Mouse (Mus musculus) lung, embryonic 14.5 days (tissue): Measurements from ENCODE around the gene Pou2f1. TPM values are rescaled to one million over a fixed set of nuclear protein-coding genes. Genes with fewer than 3 reads are reported as not detected.

Experiments
- ATAC-seq: fragments of 200-750 bp; cut with Nextera tagmentation; 2 replicates; pipeline ENCODE4 v1.8.0; 2017; ENCODE audit warnings: mild to moderate bottlenecking, moderate TSS enrichment, moderate library complexity; ENCODE audit not compliant: insufficient read depth
- DNase-seq: peaks from one replicate; pipeline ENCODE4 v3.0.0-alpha.2; 2015
- H3K27ac ChIP-seq: fragments of 300-500 bp; sonication (generic); 2 replicates; pipeline ENCODE4 v1.5.1; 2014; ENCODE audit warnings: low read depth, mild to moderate bottlenecking, moderate library complexity
- H3K27me3 ChIP-seq: fragments of 300-500 bp; sonication (generic); 2 replicates; pipeline ENCODE4 v1.6.1; 2014; ENCODE audit warnings: low read length, control low read depth; ENCODE audit not compliant: insufficient read depth
- H3K36me3 ChIP-seq: fragments of 300-500 bp; sonication (generic); 2 replicates; pipeline ENCODE4 v1.6.1; 2014; ENCODE audit warnings: control low read depth; ENCODE audit not compliant: insufficient read depth
- H3K4me1 ChIP-seq: fragments of 300-500 bp; sonication (generic); 2 replicates; pipeline ENCODE4 v1.6.1; 2014; ENCODE audit warnings: antibody characterized with exemption, control low read depth; ENCODE audit not compliant: insufficient read depth
- H3K4me2 ChIP-seq: fragments of 300-500 bp; sonication (generic); 2 replicates; pipeline ENCODE4 v1.6.1; 2014; ENCODE audit warnings: mild to moderate bottlenecking
- H3K4me3 ChIP-seq: fragments of 300-500 bp; sonication (generic); 2 replicates; pipeline ENCODE4 v1.5.1; 2014; ENCODE audit warnings: low read depth, low read length
- H3K9ac ChIP-seq: fragments of 300-500 bp; sonication (generic); 2 replicates; pipeline ENCODE4 v1.6.1; 2014
- H3K9me3 ChIP-seq: fragments of 300-500 bp; sonication (generic); 2 replicates; pipeline ENCODE4 v1.6.1; 2016; ENCODE audit warnings: low read depth, low read length, control low read depth
- CTCF ChIP-seq: IDR thresholded peaks from 2 replicates; pipeline ENCODE4 v1.5.1; 2016; ENCODE audit warnings: antibody characterized with exemption, low read depth
- WGBS: fragments of 180-500 bp; shearing (Covaris S2); extraction: QIAGEN DNeasy Blood & Tissue Kit; methylation state at CpG from one replicate; pipeline ENCODE4 v1.1.7; 2014; 5-methylcytosine and 5-hydroxymethylcytosine counted together
- polyA plus RNA-seq: library from polyadenylated mRNA; unstranded; fragments of >200 nt; fragmentation: Nextera tagmentation; extraction: Ambion mirVana; gene quantifications from 2 replicates; pipeline ENCODE4 v1.2.1, GENCODE M21; 2014

Pou2f1 gene
- polyA plus RNA-seq, 1 experiment from 2014 or later: 22.5 TPM

DNA sequence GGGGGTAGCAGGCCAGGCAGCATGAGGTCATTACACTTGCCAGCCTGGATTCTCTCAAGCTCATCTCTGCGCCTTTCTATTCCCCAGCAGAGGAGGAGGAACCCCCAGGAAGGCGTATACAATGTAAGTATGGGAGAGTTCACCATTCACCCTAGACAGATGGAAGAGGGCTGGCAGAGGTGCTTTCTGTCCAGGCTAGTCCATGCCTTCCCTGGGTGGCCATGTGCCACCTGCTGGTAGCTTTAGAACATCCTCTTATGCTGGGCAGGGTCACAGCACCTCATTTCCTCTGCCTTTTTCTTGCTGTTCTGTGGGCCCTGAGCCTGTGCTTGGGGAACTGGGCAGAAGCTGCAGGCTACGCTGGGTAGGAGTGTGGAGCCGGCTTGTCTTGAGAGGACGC, 144.1 kb downstream of the Pou2f1 start:
- Histone ChIP-seq H3K36me3 (no peaks in the 10 kb centered on the region), H3K9me3 (no peaks in the 10 kb centered on the region), H3K27ac (no peak overlapping the region), H3K4me1 (no peaks in the 10 kb centered on the region; the same call in 1 of the 2 replicates), H3K27me3 (no peaks in the 10 kb centered on the region), H3K9ac (no peak overlapping the region), H3K4me3 (no peak overlapping the region), H3K4me2 (no peak overlapping the region)
- 74% methylated on average over 5 of the region's 5 CpGs for WGBS
- no peak for ATAC-seq
- peak; percentile 57 for TF ChIP-seq CTCF
- peak; percentile 27 for DNase-seq

DNA sequence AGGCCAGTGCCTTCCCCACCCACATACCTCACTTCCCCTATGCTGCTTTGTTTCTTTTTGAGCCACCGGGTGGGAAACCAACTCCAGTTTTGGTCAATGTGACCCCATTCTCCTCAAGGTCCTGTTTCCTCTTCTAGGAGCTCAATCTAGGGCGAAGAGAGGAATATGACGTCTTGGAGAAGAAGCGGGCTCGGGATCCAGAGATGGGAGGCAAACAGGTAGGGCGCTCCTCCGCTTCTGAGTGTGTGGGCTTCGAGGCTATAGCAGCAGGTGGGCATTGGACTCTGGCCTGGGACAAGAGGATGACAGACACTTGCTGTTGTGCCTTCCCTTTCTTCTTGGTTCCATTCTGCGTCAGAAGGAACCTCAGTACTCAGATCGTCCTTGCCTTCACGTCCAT, 145.2 kb downstream of the Pou2f1 start:
- ATAC-seq: no peak
- Histone ChIP-seq H3K9me3 (no peaks in the 10 kb centered on the region), H3K4me1 (no peaks in the 10 kb centered on the region; the same call in none of the 2 replicates)

GRCm38 (mm10) chr1:165855759-165856545, 146.5 kb downstream of the Pou2f1 start:
- no peak overlapping the region for H3K9ac ChIP-seq
- no peak overlapping the region for H3K27ac ChIP-seq
- H3K36me3 ChIP-seq: no peaks in the 10 kb centered on the region
- ATAC-seq (no peak), DNase-seq (no peak)
- no peak overlapping the region for H3K4me2 ChIP-seq
- no peak for TF ChIP-seq CTCF
- no peaks in the 10 kb centered on the region for H3K9me3 ChIP-seq
- no peaks in the 10 kb centered on the region for H3K27me3 ChIP-seq
- no peaks in the 10 kb centered on the region; the same call in none of the 2 replicates for H3K4me1 ChIP-seq
- 66% methylated on average over 9 of the region's 9 CpGs for WGBS
- no peak overlapping the region for H3K4me3 ChIP-seq

More for the DNA sequence above, 145.2 kb downstream of the Pou2f1 start:
- Histone ChIP-seq H3K36me3 (no peaks in the 10 kb centered on the region), H3K4me2 (no peak overlapping the region), H3K27me3 (no peaks in the 10 kb centered on the region), H3K9ac (no peak overlapping the region), H3K27ac (no peak overlapping the region), H3K4me3 (no peak overlapping the region)
- DNase-seq: no peak
- WGBS: 90% methylated on average over 11 of the region's 11 CpGs
- TF ChIP-seq CTCF: no peak

- peak; percentile 87 for DNase-seq
- H3K9me3 ChIP-seq: no peaks in the 10 kb centered on the region
- peak; percentile 28; the same call in 1 of the 2 replicates for ATAC-seq
- no peaks in the 10 kb centered on the region for H3K27me3 ChIP-seq
- peaks cover 3% of the 10 kb centered on the region for H3K4me1 ChIP-seq
- no peak overlapping the region for H3K27ac ChIP-seq
- no peak overlapping the region for H3K4me3 ChIP-seq
- no peak overlapping the region for H3K9ac ChIP-seq
- 48% methylated on average over 10 of the region's 10 CpGs for WGBS
- H3K36me3 ChIP-seq: no peaks in the 10 kb centered on the region
- H3K4me2 ChIP-seq: no peak overlapping the region
- peak; percentile 90 for TF ChIP-seq CTCF
Observed at GRCm38 (mm10) chr1:165853729-165854420, 148.6 kb downstream of the Pou2f1 start.

- peaks cover 3% of the 10 kb centered on the region for H3K4me1 ChIP-seq
- ATAC-seq: no peak
- 59% methylated on average over 4 of the region's 4 CpGs for WGBS
Observed at GRCm38 (mm10) chr1:165853131-165853721, 149.3 kb downstream of the Pou2f1 start.

DNA sequence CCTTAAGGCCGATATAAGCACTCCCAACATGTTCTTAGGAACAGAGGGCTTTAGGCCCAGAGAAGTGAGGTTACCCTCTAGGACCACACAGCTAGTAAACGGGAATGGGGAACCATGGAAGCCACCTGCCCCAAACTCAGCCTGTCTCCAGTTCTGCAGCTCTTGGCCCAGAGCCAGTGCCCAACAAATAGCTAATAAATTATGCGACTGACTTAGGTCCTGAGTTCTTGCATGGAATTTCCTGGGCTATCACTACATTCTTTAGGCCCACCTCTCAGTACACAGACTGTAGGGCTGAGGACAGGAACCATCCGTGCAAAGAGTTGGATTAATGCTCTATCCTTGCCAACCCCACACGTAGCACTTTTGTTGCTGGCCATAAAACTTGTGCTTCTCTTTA, 150.3 kb downstream of the Pou2f1 start:
- DNase-seq: peak; percentile 17
- H3K9ac ChIP-seq: no peak overlapping the region
- no peak overlapping the region for H3K4me2 ChIP-seq
- no peaks in the 10 kb centered on the region for H3K36me3 ChIP-seq
- no peak overlapping the region for H3K4me3 ChIP-seq
- H3K27me3 ChIP-seq: no peaks in the 10 kb centered on the region
- ATAC-seq: no peak
- no peaks in the 10 kb centered on the region for H3K9me3 ChIP-seq
- H3K27ac ChIP-seq: no peak overlapping the region
- WGBS: 39% methylated on average over 5 of the region's 5 CpGs
- H3K4me1 ChIP-seq: peaks cover 3% of the 10 kb centered on the region
- no peak for TF ChIP-seq CTCF

More at GRCm38 (mm10) chr1:165853131-165853721, 149.3 kb downstream of the Pou2f1 start:
- TF ChIP-seq CTCF: no peak
- H3K4me2 ChIP-seq: no peak overlapping the region
- no peak overlapping the region for H3K9ac ChIP-seq
- no peak for DNase-seq
- no peak overlapping the region for H3K4me3 ChIP-seq
- no peaks in the 10 kb centered on the region for H3K36me3 ChIP-seq
- H3K27ac ChIP-seq: no peak overlapping the region
- H3K27me3 ChIP-seq: no peaks in the 10 kb centered on the region
- no peaks in the 10 kb centered on the region for H3K9me3 ChIP-seq
